Mouse (Mus musculus) heart, adult 2 months (tissue): ENCODE data around the gene Pnkd. TPM values are rescaled to one million over a fixed set of nuclear protein-coding genes. Genes with fewer than 3 reads are reported as not detected.

ENCODE experiments used
- DNase-seq, 2 experiments: peaks; one replicate each; pipeline ENCODE4 v3.0.0; 2021
- H3K27ac ChIP-seq: fragments of 200-600 bp; 2 replicates; pipeline ENCODE4 v1.8.1; 2022
- H3K27me3 ChIP-seq: fragments of 200-500 bp; 2 replicates; pipeline ENCODE4 v1.6.1; 2012; ENCODE audit warnings: mild to moderate bottlenecking, low read length, inconsistent platforms, mixed read lengths; ENCODE audit not compliant: control insufficient read depth, insufficient read depth
- H3K36me3 ChIP-seq: fragments of 200-500 bp; 2 replicates; pipeline ENCODE4 v1.6.1; 2012; ENCODE audit warnings: low read length, inconsistent platforms; ENCODE audit not compliant: control insufficient read depth, insufficient read depth
- H3K4me1 ChIP-seq: fragments of 200-500 bp; 2 replicates; pipeline ENCODE4 v1.6.1; 2011; ENCODE audit warnings: low read length; ENCODE audit not compliant: control insufficient read depth, insufficient read depth
- H3K4me3 ChIP-seq: fragments of 200-600 bp; 2 replicates; pipeline ENCODE4 v1.8.1; 2022
- H3K79me2 ChIP-seq: fragments of 200-500 bp; replicated peaks from 2 replicates; pipeline ENCODE4 v1.6.1; 2012; ENCODE audit warnings: mild to moderate bottlenecking, inconsistent platforms, low read length, moderate library complexity, mixed read lengths; ENCODE audit not compliant: control insufficient read depth, insufficient read depth
- H3K9ac ChIP-seq: fragments of 200-500 bp; 2 replicates; pipeline ENCODE4 v1.6.1; 2012; ENCODE audit warnings: low read depth, mild to moderate bottlenecking, control low read depth, inconsistent platforms, low read length, mixed read lengths
- CTCF ChIP-seq: fragments of 200-600 bp; IDR thresholded peaks from 2 replicates; pipeline ENCODE4 v1.8.1; 2022; ENCODE audit warnings: antibody characterized with exemption, mild to moderate bottlenecking, moderate library complexity
- EP300 ChIP-seq: fragments of 200-500 bp; IDR thresholded peaks from 2 replicates; pipeline ENCODE4 v1.6.1; 2011; ENCODE audit warnings: low read depth, low read length, control low read depth; ENCODE audit not compliant: insufficient read depth
- POLR2A ChIP-seq: fragments of 200-500 bp; IDR thresholded peaks from 2 replicates; pipeline ENCODE4 v1.6.1; 2011; ENCODE audit warnings: mild to moderate bottlenecking, low read depth, low read length, control low read depth; ENCODE audit not compliant: insufficient read depth
- WGBS: fragments of 180-500 bp; shearing (Covaris S2); methylation state at CpG from one replicate; pipeline ENCODE4 v1.1.7; 2018; 5-methylcytosine and 5-hydroxymethylcytosine counted together
- intact Hi-C: fragments of 180-260 bp; cut with DNase I; formaldehyde crosslinking; loops from one replicate; pipeline ENCODE4 v1.15.1; 2025
- polyA plus RNA-seq: library from polyadenylated mRNA; depleted of rRNA; stranded (reverse); fragments of >200 nt; gene quantifications from 2 replicates; pipeline ENCODE4 v1.2.3, GENCODE M21; 2012
- total RNA-seq, 2 experiments: library from RNA; stranded (reverse); gene quantifications; 2 replicates each; pipeline ENCODE4 v1.2.3; 2021

Gene Pnkd
- total and polyA plus RNA-seq, 3 experiments, result 113 to 140 (median 126) TPM

GRCm38 (mm10) chr1:74353453-74354229, 68.9 kb downstream of the Pnkd start:
- H3K27ac ChIP-seq, result no peak overlapping the region
- H3K79me2 ChIP-seq, result no peaks in the 10 kb centered on the region
- H3K27me3 ChIP-seq, result no peaks in the 10 kb centered on the region
- peaks cover 11% of the 10 kb centered on the region for H3K4me1 ChIP-seq
- no peak overlapping the region for H3K9ac ChIP-seq
- DNase-seq, result no peak
- no peak overlapping the region for H3K4me3 ChIP-seq
- H3K36me3 ChIP-seq, result no peaks in the 10 kb centered on the region
- intact Hi-C loops, result no loop called here
- 89% methylated on average over 9 of the region's 9 CpGs for WGBS
- no peak for TF ChIP-seq CTCF
- TF ChIP-seq POLR2A, result no peak
- TF ChIP-seq EP300, result no peak

- intact Hi-C loops, result no loop called here
- H3K79me2 ChIP-seq, result no peaks in the 10 kb centered on the region
- no peak overlapping the region for H3K9ac ChIP-seq
Observed at GRCm38 (mm10) chr1:74357531-74357930, 72.8 kb downstream of the Pnkd start.

DNA sequence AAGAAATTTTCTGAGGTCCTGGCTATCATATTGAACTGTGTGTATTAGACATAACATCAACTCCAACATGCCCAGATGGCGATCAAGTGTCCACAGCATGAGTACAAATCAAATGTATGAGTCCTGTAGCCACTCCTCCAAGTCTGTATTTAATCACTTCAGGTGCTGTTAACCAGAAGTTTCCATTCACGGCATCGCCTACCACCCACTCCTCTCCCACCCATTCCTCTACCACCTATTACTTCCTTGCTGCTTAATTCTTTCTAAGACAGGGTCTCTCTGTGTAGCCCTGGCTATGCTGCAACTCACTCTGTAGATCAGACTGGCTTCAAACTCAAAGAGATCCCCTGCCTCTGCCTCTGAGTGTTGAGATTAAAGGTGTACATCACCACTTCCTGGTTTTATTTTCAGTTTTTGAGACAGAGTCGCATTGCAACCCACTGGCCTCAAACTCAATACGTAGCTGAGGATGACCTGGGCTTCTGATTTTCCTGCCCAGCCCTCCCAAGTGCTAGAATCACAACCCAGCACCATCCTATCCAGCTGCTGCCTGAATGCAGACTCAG, 75.3 kb downstream of the Pnkd start:
- no peak for DNase-seq
- H3K79me2 ChIP-seq, result no peaks in the 10 kb centered on the region
- H3K9ac ChIP-seq, result no peak overlapping the region
- no peak overlapping the region for H3K4me3 ChIP-seq
- 73% methylated on average over 5 of the region's 5 CpGs for WGBS
- H3K36me3 ChIP-seq, result no peaks in the 10 kb centered on the region
- intact Hi-C loops, result loop anchor here (2.0 to 5.0 kb wide), 4 partner anchors 31 to 155 kb away; partner anchors contain the start of gene Ctdsp1
- peaks cover 19% of the 10 kb centered on the region for H3K4me1 ChIP-seq
- no peaks in the 10 kb centered on the region for H3K27me3 ChIP-seq
- no peak overlapping the region for H3K27ac ChIP-seq
- TF ChIP-seq CTCF (no peak), POLR2A (no peak), EP300 (no peak)

More at GRCm38 (mm10) chr1:74357531-74357930, 72.8 kb downstream of the Pnkd start:
- no peak overlapping the region for H3K27ac ChIP-seq
- peaks cover 7% of the 10 kb centered on the region for H3K4me1 ChIP-seq
- H3K4me3 ChIP-seq, result no peak overlapping the region
- no peaks in the 10 kb centered on the region for H3K36me3 ChIP-seq
- TF ChIP-seq CTCF (no peak), POLR2A (no peak), EP300 (no peak)
- H3K27me3 ChIP-seq, result no peaks in the 10 kb centered on the region
- DNase-seq, result no peak

GRCm38 (mm10) chr1:74361812-74362211, 77.1 kb downstream of the Pnkd start, which contains the start of gene Catip:
TSS of gene Catip (plus strand) at chr1:74362108.
- Histone ChIP-seq H3K4me3 (no peak within 1 kb of the TSS), H3K27ac (peak within 1 kb of the TSS; percentile 67; the same call in 1 of the 2 replicates), H3K27me3 (no peaks in the 10 kb centered on the region), H3K9ac (no peak within 1 kb of the TSS), H3K36me3 (no peaks in the 10 kb centered on the region), H3K4me1 (peaks cover 19% of the 10 kb centered on the region), H3K79me2 (no peaks in the 10 kb centered on the region)
- 3% methylated on average over 2 of the region's 2 CpGs for WGBS
- TF ChIP-seq POLR2A (no peak), EP300 (peak; percentile 66; the same call in 1 of the 2 replicates), CTCF (peak; percentile 92)
- intact Hi-C loops, result loop anchor here (1.0 to 5.0 kb wide), 6 partner anchors 29 to 157 kb away; partner anchors contain the start of gene Ctdsp1
- DNase-seq, result peak; percentile 72

GRCm38 (mm10) chr1:74362325-74363229, 77.8 kb downstream of the Pnkd start:
- TF ChIP-seq CTCF, result no peak
- TF ChIP-seq POLR2A, result no peak
- no peak for TF ChIP-seq EP300

GRCm38 (mm10) chr1:74363437-74363836, 78.7 kb downstream of the Pnkd start:
- peak in 1 of 2 experiments; percentile 43 for DNase-seq
- peaks cover 23% of the 10 kb centered on the region for H3K4me1 ChIP-seq
- H3K27me3 ChIP-seq, result no peaks in the 10 kb centered on the region
- intact Hi-C loops, result loop anchor here (5.0 kb wide), 2 partner anchors 89 to 136 kb away; no protein-coding TSS in a partner anchor
- no peak for TF ChIP-seq POLR2A
- no peak for TF ChIP-seq EP300
- TF ChIP-seq CTCF, result no peak
- H3K27ac ChIP-seq, result peak overlapping the region; percentile 67
- no peak overlapping the region for H3K9ac ChIP-seq
- no peaks in the 10 kb centered on the region for H3K79me2 ChIP-seq
- WGBS, result 38% methylated on average over 5 of the region's 5 CpGs
- H3K36me3 ChIP-seq, result no peaks in the 10 kb centered on the region
- H3K4me3 ChIP-seq, result no peak overlapping the region

More at GRCm38 (mm10) chr1:74362325-74363229, 77.8 kb downstream of the Pnkd start:
- WGBS, result 62% methylated on average over 17 of the region's 17 CpGs
- intact Hi-C loops, result loop anchor here (1.0 to 5.0 kb wide), 4 partner anchors 49 to 135 kb away; no protein-coding TSS in a partner anchor
- H3K4me1 ChIP-seq, result peaks cover 19% of the 10 kb centered on the region
- no peak overlapping the region for H3K4me3 ChIP-seq
- DNase-seq, result no peak
- H3K27me3 ChIP-seq, result no peaks in the 10 kb centered on the region
- no peaks in the 10 kb centered on the region for H3K36me3 ChIP-seq
- peak overlapping the region; percentile 67 for H3K27ac ChIP-seq
- H3K9ac ChIP-seq, result no peak overlapping the region
- no peaks in the 10 kb centered on the region for H3K79me2 ChIP-seq
